ENCODE assay signal across 12 mouse cellular contexts in genomic region chr11:74393489-74393888, GRCm38 (mm10). TPM values are rescaled to one million over a fixed set of nuclear protein-coding genes. Genes with fewer than 3 reads are reported as not detected.
DNase-seq lines count a peak whose midpoint lies in the region; ATAC-seq lines count a peak whose summit lies in the region.
"Had no signal": no experiment of that assay in that cellular context is flagged by ENCODE, and none has a peak within 500 bp of the region (broad histone marks: within the 10 kb centered on the region; RNA-seq: fewer than 3 reads in every experiment).

No protein-coding gene starts in this region.

- no peaks in the 10 kb centered on the region for H3K36me3 ChIP-seq in hindbrain, embryonic 11.5 days (ENCODE audit: control insufficient read depth, insufficient read depth, low read length)
- peaks cover 10% of the 10 kb centered on the region; the same call in 1 of the 2 replicates for H3K36me3 ChIP-seq in midbrain, embryonic 13.5 days

- H3K4me1 ChIP-seq in hindbrain, embryonic 11.5 days (replicated peaks; ENCODE audit: control insufficient read depth, insufficient read depth, low read length), result no peaks in the 10 kb centered on the region
- peaks cover 7% of the 10 kb centered on the region for H3K4me1 ChIP-seq in midbrain, embryonic 13.5 days (replicated peaks)

- no peaks in the 10 kb centered on the region for H3K27me3 ChIP-seq in hindbrain, embryonic 11.5 days (ENCODE audit: control insufficient read depth, insufficient read depth, low read length)
- H3K27me3 ChIP-seq in midbrain, embryonic 13.5 days, result no peaks in the 10 kb centered on the region

- H3K27ac ChIP-seq in hindbrain, embryonic 11.5 days (ENCODE audit: low read depth, low read length), result no peak overlapping the region
- H3K27ac ChIP-seq in midbrain, embryonic 13.5 days, result no peak overlapping the region
- H3K27ac ChIP-seq: heart, adult 2 months had no signal

- no peak overlapping the region for H3K4me3 ChIP-seq in hindbrain, embryonic 11.5 days (ENCODE audit: low read depth, low read length)
- H3K4me3 ChIP-seq in midbrain, embryonic 13.5 days (replicated peaks), result no peak overlapping the region
- H3K4me3 ChIP-seq: heart, adult 2 months had no signal

- peak; percentile 45; the same call in 1 of the 2 replicates for ATAC-seq in hindbrain, embryonic 11.5 days (ENCODE audit: low FRiP score)
- ATAC-seq in midbrain, embryonic 13.5 days, result peak; percentile 75
- ATAC-seq in CD4-positive, CD25-positive, alpha-beta regulatory T cell, adult 4 months, result no peak

- intact Hi-C loops in left cerebral cortex, postnatal 10 days (cut with DNase I), result no loop called here

- no peaks in the 10 kb centered on the region for H3K9me3 ChIP-seq in hindbrain, embryonic 11.5 days (ENCODE audit: control insufficient read depth, low read length)
- H3K9me3 ChIP-seq in midbrain, embryonic 13.5 days, result no peaks in the 10 kb centered on the region

- H3K9ac ChIP-seq in hindbrain, embryonic 11.5 days (ENCODE audit: low read depth, low read length), result no peak overlapping the region
- no peak overlapping the region for H3K9ac ChIP-seq in midbrain, embryonic 13.5 days (replicated peaks)

- H3K4me2 ChIP-seq in hindbrain, embryonic 11.5 days (replicated peaks; ENCODE audit: low read depth, low read length), result no peak overlapping the region
- H3K4me2 ChIP-seq in midbrain, embryonic 13.5 days (replicated peaks), result no peak overlapping the region

- 67% methylated on average over 5 of the region's 5 CpGs for WGBS in hindbrain, embryonic 11.5 days
- 51% methylated on average over 5 of the region's 5 CpGs for WGBS in midbrain, embryonic 13.5 days

- DNase-seq in left cerebral cortex, postnatal 10 days (ENCODE audit: extremely low spot score in 1 of 2, low spot score in 2 of 2), result peak; percentile 46 to 74
- DNase-seq in left cerebral cortex, adult 8-10 months (ENCODE audit: low spot score in 2 of 2), result no peak
- DNase-seq in adrenal gland, postnatal 36 days, result peak; percentile 67 to 74
- DNase-seq in hindbrain, embryonic 11.5 days (ENCODE audit: low spot score), result peak; percentile 21
- DNase-seq in spleen, postnatal 10 days (ENCODE audit: low spot score in 2 of 2), result no peak
- no peak for DNase-seq in thymus, postnatal 14 days

RNA-seq across cellular contexts. Expression of gene Olfr412, which starts 31.6 kb away (rescaled TPM):
- not detected for total RNA-seq in left cerebral cortex, postnatal 10 days (2021)
- total RNA-seq in left cerebral cortex, adult 8-10 months (2022), result not detected
- not detected for total RNA-seq in adrenal gland, postnatal 36 days (2021)
- not detected in 2 replicates for polyA plus RNA-seq in hindbrain, embryonic 11.5 days (2014; fragmentation: Nextera tagmentation; extraction: Ambion mirVana)
- not detected in 2 replicates for polyA plus RNA-seq in midbrain, embryonic 13.5 days (2015; fragmentation: Nextera tagmentation; extraction: Ambion mirVana)
- not detected for polyA plus RNA-seq in CD4-positive, CD25-positive, alpha-beta regulatory T cell, adult 4 months (2017; shearing (Covaris generic))
- total RNA-seq: ES-E14; heart, adult 2 months; left cerebral cortex, adult 18-20 months had no signal
- polyA plus RNA-seq: embryonic facial prominence, embryonic 14.5 days; heart, adult 2 months had no signal

RNA-seq across cellular contexts. Expression of gene Olfr411, which starts 41.0 kb away (rescaled TPM):
- total RNA-seq in left cerebral cortex, postnatal 10 days (2021), result not detected
- not detected for total RNA-seq in left cerebral cortex, adult 8-10 months (2022)
- total RNA-seq in adrenal gland, postnatal 36 days (2021), result not detected
- polyA plus RNA-seq in hindbrain, embryonic 11.5 days (2014; fragmentation: Nextera tagmentation; extraction: Ambion mirVana), result not detected in 2 replicates
- polyA plus RNA-seq in midbrain, embryonic 13.5 days (2015; fragmentation: Nextera tagmentation; extraction: Ambion mirVana), result not detected in 2 replicates
- not detected for polyA plus RNA-seq in CD4-positive, CD25-positive, alpha-beta regulatory T cell, adult 4 months (2017; shearing (Covaris generic))
- total RNA-seq: ES-E14; heart, adult 2 months; left cerebral cortex, adult 18-20 months had no signal
- polyA plus RNA-seq: embryonic facial prominence, embryonic 14.5 days; heart, adult 2 months had no signal

RNA-seq across cellular contexts. Expression of gene Olfr410, which starts 55.7 kb away (rescaled TPM):
- total RNA-seq in left cerebral cortex, postnatal 10 days (2021), result not detected
- not detected for total RNA-seq in left cerebral cortex, adult 8-10 months (2022)
- total RNA-seq in adrenal gland, postnatal 36 days (2021), result not detected
- polyA plus RNA-seq in hindbrain, embryonic 11.5 days (2014; fragmentation: Nextera tagmentation; extraction: Ambion mirVana), result not detected in 2 replicates
- polyA plus RNA-seq in midbrain, embryonic 13.5 days (2015; fragmentation: Nextera tagmentation; extraction: Ambion mirVana), result not detected in 2 replicates
- not detected for polyA plus RNA-seq in CD4-positive, CD25-positive, alpha-beta regulatory T cell, adult 4 months (2017; shearing (Covaris generic))
- total RNA-seq: ES-E14; heart, adult 2 months; left cerebral cortex, adult 18-20 months had no signal
- polyA plus RNA-seq: heart, adult 2 months had no signal

Comparison
In these comparisons a context has a peak if more than half of its experiments do, and no peak if none do; other contexts are left out.
1. DNase-seq: peak in left cerebral cortex, postnatal 10 days (2 of 2), adrenal gland, postnatal 36 days (2 of 2) and hindbrain, embryonic 11.5 days (single experiment); none in left cerebral cortex, adult 8-10 months (0 of 2), spleen, postnatal 10 days (0 of 2) and thymus, postnatal 14 days (single experiment).